Mouse (Mus musculus): ENCODE data around the gene Mkrn1.
"Not testable (repeated sequence)": the region's sequence is repeated elsewhere in the genome, so short reads cannot be mapped to it uniquely, and the experiment has no call there.

Mkrn1 gene

DNA sequence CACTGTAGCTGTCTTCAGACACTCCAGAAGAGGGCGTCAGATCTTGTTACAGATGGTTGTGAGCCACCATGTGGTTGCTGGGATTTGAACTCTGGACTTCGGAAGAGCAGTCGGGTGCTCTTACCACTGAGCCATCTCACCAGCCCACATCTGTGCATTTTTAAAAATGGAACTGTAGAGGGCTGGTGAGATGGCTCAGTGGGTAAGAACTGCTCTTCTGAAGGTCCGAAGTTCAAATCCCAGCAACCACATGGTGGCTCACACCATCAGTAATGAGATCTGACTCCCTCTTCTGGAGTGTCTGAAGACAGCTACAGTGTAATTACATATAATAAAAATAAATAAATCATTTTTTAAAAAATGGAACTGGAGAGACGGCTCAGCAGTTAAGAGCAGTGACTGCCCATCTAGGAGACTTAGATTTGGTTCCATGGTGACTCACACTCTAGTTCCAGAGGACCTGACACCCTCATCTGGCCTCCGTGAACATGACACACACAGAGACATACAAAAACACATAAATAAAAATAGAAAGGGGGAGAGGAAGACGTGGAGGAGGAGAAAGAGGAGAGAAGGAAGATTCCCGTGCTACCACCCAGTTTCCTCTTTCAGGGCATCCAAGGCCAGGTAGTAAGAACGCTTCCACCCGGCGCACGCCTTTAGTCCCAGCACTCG, 42.0 kb downstream of the Mkrn1 start:
- DNase-seq, result not testable (repeated sequence)

DNA sequence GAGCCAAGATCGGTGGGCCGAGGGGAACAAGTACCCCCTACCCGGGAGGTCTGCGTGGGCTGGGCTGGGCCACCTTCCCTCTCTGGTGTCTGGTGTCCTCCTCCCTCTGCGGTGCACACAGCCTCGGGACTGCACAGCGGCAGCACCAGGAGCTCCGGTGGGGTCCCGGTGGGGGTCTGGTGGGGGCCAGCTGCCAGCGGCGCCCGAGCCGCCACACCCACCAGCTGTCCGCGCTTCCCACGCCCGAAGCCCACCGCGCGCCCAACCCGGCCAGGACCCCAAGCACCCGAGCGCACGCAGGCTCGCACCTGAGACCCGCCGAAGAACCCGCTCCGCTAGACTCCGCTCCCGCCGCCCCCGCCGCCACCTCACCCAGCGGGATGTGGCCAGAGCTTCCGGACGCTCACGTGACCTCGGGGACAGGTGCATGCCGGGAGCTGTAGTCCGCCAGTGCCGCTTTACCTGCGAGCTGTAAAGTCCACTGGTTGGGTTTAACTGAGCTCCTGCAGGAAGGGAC, 42.9 kb downstream of the Mkrn1 start, which contains the start of gene Slc37a3:
Gene Slc37a3, minus strand, starts transcription at position 365 of the 517 bp plus-strand sequence.
- peak; percentile 91 to 95 for DNase-seq

DNA sequence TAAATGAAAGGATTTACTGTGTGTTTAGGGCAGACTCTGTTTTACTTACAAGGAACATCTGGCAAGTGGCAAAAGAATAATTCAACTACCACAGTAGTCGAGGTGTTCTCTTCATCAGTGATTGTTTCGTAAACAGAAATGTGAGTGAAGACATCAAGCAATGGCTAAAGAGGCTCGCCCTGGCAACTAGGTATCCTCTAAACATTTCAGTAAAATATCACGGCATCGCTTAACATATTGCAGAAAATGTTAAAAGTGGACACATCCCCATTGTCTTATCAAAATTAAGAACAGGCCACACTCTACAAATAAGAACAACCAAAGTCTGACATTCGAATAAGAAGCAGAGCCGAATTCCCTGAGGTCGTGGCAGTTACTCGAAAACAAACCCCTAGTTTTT, 43.5 kb downstream of the Mkrn1 start:
- DNase-seq, result no peak

DNA sequence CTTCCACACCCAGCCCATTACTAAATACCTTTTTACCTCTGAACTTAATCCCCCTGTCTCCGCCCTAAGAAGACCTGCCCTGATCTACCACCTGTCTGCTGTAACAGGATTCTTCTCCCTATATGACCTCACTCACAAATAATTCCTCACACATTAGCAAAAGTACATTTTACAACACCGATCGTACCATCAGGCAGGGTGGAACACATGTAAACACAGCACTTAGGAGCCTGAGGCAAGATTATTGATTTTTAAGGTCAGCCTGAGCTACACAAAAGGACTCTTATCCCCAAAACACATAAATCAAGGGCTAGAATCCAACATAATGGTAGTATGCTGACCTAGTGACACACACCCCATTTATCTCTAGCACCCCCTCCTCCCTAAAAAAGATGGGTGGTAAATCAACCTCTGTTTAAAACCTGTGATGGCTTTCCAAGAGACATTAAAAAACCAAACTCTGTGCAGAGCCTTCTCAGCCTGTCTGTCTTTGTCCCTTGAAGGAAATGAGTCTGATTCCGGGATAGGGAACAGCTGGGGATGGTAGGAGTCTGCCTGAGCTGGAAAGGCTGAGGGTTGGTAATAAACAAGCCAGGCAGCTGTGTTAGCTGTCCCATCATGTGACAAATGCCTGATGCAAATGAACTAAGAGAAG, 46.8 kb downstream of the Mkrn1 start:
- peak; percentile 24 to 42 for DNase-seq

DNA sequence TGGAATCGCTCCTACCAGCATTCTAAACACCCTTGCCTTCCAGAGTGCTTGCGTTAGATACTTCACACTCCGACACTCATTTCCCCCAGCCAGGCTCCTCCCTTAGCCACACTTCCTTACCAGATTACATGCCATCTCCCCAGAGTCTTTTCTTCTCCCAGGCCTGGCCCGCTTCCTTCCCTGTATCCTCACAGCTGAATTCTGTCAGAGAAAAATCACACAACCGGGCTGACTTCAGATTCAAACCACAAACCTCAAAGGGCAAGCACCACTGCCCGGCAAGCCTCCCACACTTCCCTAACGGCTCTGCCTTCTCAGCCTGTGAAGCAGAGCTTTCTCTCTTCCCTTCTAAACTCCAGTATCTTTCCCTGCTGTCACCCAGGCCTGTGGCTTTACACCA, 47.5 kb downstream of the Mkrn1 start:
- peak; percentile 67 to 79 for DNase-seq

DNA sequence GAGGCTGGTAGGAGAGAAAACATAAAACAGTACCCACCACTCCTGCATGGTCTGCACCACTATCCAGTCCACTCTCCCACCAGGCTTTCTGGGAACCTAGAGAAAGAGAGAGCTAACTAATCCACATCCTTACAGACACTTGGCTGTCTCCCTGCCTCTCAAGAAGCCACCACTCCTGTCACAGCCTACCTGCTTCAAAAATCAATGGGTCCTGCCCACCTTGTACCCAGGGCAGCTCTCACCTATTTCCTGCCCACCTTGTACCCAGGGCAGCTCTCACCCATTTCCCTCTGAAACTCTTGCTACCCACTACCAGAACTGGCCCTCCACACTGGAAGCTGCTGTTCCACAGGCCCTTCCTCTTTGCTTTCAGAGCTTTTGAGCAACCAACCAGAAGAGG, 48.2 kb downstream of the Mkrn1 start:
- DNase-seq, result no peak

DNA sequence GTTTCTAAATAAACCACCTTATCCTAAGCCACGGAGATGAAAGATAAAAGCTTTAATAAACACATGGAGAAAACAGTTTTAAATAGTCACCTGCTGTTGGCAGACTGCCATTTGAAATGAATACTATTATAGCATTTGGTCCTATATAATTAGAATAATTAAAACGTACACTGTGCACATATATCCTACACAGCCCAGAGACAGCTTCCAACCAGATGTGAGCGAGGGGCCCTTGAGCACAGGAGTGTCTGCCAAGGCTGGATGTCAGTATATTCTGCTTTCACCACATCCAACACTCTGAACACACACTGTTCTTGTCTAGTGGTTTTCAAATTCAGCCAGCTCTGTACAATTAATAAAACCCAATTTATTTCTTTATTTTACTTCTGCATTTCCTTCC, 50.6 kb downstream of the Mkrn1 start:
- no peak for DNase-seq

DNA sequence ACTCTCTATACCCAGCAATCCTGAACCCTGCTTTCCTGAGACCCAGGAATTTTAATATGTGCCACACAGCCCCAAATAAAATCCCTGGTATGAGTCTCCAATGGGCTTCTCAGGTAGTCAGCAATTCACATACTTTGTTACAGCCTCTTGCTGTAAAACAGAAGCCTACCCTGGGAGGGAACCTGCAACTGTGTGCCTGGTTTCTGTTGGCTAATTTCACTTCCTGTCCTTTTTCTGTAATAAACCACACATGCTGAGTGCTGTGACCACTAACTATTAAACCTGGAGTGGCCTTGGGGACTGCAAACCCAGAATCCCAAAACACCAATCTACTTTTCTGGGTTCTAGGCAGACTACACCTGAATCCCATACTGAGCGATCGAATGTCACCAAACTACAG, 57.6 kb downstream of the Mkrn1 start:
- DNase-seq, result no peak

DNA sequence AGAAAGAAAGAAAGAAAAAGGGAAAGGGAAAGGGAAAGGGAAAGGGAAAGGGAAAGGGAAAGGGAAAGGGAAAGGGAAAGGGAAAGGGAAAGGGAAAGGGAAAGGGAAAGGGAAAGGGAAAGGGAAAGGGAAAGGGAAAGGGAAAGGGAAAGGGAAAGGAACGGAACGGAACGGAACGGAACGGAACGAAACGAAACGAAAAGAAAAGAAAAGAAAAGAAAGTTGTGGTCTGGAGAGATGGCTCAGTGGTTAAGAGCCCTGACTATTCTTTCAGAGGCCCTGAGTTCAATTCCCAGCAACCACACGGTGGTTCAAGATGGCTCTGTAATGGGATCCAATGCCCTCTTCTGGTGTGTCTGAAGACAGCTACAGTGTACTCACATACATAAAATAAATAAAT, 61.1 kb downstream of the Mkrn1 start:
- not testable (repeated sequence) for DNase-seq

DNA sequence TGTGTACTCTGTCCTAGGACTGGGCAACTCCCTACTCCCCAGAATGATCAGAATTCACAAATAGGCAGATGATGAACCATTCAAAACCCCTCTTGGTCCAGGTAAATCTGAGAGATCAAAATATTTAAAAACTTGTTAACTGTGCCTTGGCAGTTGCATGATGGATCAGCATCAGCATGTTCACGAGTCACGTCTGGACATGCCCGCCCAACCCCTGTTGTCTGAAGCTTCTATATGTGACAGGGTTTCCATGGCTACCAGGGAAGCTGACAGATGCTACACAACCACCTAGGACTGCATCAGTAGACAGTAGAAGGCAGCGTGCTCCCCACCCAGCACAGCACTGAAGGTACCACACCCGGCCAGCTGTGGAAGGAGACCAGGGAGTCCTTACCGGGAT, 71.3 kb downstream of the Mkrn1 start:
- DNase-seq, result no peak

DNA sequence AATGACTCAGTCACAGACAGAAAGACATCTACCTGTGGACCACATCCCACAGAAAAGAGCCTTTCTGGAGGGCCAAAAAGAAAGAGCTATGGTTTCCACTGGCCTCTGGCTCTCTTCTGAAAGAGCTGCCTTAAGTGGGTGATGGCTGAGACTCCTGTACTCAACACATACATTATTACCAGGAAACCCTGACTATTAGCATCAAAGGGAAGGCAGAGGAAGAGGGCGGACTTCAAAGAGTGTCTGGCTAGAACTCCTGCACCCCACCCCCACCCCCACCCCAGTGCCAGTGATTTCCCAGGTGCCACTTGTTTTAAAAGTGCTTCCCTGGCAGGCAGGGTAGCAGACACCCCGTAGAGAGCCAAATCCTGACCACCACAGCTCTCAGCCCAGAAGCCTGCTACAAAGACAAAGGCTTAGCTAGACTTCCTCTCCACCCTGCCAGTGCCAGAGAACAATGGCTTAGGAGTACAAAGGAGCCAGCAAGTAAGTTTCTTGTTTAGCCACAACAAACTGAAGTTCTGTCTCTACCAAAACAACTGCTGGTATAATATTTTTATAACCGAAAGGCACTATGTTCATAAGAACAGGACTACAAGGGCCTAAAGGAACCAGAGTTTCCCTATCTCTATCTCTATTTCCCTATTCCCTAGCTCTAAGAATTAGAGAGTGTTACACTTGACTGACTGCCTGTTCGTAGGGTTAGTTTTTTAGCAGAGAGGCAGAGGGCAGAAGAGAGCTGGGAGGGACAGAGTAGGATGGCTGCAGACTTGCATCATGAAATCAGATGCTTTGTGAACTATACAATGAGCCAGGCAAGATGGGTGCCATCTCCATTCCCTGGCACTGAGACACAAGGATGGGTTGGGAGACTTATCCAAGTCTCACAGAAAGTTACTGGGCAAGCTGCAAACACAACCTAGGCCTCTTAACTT, 72.1 kb downstream of the Mkrn1 start:
- DNase-seq, result peak in 1 of 2 experiments; percentile 20

Measured in kidney, postnatal 4 days (tissue).